Mouse (Mus musculus): ENCODE results near the gene Slc3a1.

GRCm38 (mm10) chr17:84986368-84986767, 41.8 kb upstream of the Slc3a1 start:
- TF ChIP-seq CTCF (IDR thresholded peaks at IDR 0.05; ENCODE audit: control insufficient read depth, insufficient read depth, insufficient replicate concordance, low read depth, low read length) = no peak
- no peak for TF ChIP-seq POLR2A (IDR thresholded peaks at IDR 0.05; ENCODE audit: control insufficient read depth, low read depth, low read length)

Measured in testis, adult 2 months (tissue).